Mouse (Mus musculus): ENCODE data around the gene Mxi1.

The Mxi1 gene

DNA sequence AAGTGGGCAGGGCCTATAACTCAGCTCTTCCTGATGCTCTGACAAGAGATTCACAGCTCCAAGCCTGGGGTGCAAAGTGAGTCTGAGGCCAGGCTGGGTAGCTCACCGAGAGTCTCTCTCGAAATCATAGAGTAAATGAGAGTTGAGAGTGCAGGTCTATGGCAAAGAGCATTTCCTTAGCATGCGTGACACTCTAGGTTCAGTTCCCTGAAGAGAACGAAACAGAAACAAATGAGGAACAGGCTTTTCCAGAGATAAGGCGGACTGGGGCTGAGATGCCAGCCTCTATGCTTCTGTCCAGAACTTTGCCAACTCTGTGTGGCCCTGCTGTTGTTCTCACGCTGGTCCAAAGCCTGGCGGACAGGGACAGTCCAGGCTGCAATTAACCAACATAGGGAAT lies 6.9 kb upstream of the Mxi1 start:
- DNase-seq = no peak

DNA sequence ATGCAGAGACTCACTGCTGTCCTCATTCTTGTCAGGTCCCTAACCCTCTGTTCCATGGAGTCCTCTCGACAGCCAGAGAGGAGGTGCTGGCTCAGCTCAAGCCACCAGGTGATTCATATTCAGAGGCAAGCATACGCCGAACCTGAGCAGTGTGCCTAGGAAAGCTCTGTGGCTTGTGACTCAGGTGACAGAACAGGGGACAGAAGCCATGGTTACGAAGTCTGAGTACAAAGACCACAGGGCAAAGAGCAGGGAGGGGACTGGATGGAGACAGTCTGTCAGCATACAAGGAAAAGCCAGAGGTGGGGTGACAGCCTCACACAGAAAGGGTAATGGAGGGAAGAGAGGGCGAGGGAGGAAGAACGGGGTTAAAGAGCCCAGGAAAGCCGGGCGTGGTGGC lies 4.7 kb upstream of the Mxi1 start:
- no peak for DNase-seq

DNA sequence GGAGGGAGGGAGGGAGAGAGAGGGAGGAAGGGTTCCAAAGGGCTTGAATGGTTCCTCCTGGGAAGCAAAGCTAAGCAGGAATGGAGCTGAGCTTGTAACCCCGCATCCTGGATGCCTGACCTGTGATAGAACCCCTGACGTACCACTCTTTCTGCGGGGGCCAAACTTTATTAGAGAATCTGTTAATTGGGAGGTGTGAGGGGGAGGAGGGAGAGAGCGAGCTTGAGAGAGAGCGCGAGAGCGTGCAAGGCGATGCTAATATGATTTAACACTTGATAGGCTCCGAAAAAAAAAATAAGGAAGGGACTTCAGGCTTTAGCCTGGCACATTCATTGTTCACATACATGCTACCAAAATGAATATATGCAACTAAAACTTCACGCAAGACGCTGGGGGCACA lies 3.6 kb upstream of the Mxi1 start:
- DNase-seq = no peak

DNA sequence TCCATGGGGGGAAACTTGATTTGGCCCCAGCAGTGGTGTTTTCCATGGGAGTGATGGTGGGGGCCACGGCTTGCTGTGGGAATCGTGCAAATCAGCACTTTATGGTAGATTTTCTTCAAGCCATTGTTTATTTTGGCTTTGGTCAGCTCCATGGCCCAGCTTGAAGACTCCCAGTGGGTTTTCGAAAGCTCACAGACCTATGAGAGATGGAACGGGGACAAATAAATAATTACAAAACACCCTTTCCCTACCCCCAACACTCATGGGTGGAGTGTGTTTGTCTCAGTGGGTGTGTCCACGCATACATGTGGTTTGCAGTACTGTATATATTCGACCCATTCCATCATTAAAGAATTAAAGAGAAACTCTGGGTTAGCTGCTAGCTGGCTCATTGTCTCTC lies 3.1 kb upstream of the Mxi1 start:
- no peak for DNase-seq

DNA sequence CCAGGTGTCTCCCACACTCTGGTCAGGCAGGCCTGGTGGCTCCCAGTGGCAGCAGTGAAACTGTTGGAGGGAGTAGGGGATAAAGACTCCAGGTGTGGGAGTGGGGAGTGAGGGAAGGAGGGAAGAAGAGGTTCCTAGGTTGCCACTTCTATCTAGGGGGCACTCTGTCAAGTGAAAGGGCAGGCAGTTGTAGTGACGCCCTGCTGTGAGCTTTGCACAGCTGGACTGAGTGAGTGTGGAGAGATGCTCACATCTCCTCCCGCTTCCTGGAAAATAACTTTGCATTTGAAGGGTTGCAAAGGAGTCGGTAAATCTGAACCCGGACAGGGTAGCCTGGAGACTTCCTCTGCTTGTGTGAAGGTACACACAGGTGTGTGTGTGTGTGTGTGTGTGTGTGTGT lies 687 bp upstream of the Mxi1 start:
- DNase-seq = no peak

DNA sequence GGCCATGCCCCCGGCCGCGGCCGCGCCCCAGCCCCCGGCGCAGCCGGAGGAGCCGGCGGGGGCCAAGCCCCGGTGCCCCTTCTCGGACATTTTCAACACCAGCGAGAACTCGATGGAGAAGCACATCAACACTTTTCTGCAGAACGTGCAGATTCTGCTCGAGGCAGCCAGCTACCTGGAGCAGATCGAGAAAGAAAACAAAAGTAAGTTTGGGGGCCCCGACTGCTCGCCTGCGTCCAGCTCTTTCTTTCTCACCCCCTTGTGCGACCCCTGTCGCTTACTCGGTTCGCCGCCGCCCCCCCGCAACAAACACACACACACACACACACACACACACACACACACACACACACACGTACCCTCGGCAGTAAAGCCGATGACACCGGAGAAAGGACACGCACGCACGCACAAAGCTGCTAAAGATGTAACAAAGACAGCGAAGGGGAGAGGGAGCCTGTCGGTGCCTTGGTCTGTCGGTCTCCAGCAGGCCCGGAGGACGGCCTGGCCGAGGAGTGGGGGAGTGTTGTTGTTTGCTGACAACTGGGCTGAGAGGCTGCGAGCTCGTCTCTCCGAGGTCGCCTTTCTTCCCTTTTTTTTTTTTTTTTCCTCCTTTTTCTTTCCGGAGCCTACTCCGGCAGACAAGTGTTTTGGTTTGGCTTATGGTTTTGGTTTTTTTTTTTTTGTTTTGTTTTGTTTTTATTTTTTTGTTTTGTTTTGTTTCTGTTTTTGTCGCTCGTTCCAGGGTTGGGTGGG lies 629 bp downstream of the Mxi1 start:
- no peak for DNase-seq

DNA sequence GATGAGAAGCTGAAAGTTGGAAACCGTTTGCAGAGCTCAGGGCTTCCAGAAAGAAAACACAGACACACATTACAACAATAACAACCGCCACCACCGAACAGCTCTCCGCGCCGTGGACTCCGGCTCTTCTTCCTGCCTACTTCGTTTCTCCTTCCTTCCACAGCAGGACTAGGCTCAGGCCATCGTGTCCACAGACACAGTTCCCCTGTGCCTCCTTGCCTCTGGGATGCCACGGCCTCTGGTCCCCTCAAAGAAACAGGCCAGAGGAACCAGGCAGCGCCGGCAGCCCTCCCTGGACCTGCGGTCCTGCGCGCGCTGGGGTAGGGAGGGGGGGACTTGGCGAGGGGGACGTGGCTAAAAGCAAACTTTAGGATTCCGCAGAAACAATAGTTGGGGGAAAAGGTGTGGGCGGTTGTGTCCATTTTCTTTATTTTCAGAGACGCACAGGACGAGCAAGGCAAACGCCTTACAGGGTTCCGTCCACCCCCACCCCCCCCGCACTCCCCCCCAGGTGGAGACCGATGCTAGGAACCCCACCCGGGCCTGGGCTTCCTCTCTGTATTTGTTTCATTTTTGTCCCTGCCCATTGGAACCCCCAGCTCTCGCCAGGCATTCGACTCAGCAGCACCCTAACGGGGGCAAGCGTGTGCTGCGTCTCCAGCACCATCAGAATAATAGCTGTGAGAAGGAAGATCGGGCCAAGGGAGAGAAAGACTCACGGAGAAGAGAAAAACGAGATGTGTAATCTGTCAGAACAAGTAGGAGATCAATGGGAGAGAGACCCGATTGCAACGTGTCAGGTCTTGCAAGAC lies 1.4 kb downstream of the Mxi1 start:
- DNase-seq = peak; percentile 34

DNA sequence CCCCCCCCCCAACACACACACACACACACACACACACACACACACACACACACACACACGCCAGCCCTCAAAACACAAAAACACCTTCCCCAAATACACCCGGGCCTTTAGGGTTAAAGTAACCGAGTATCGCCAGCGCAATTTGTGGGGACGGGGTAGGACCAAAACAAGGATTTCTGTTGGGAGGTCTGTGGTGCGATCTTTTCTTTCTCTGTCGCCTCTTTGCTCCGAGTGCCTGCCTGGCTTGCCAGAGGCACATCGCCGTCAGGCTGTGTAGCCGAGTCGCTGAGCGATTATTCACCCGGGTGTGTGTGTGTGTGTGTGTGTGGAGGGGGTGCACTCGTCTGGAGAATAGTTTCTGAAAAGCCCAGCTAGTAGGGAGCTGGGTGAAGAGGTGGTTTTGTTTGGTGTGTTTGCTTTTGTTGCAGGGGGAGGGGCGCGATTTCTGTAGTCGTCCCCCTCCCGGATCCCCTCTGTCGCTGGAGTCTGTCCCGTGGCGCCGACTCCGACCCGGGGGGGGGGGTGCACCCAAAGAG lies 2.1 kb downstream of the Mxi1 start:
- peak; percentile 48 for DNase-seq

DNA sequence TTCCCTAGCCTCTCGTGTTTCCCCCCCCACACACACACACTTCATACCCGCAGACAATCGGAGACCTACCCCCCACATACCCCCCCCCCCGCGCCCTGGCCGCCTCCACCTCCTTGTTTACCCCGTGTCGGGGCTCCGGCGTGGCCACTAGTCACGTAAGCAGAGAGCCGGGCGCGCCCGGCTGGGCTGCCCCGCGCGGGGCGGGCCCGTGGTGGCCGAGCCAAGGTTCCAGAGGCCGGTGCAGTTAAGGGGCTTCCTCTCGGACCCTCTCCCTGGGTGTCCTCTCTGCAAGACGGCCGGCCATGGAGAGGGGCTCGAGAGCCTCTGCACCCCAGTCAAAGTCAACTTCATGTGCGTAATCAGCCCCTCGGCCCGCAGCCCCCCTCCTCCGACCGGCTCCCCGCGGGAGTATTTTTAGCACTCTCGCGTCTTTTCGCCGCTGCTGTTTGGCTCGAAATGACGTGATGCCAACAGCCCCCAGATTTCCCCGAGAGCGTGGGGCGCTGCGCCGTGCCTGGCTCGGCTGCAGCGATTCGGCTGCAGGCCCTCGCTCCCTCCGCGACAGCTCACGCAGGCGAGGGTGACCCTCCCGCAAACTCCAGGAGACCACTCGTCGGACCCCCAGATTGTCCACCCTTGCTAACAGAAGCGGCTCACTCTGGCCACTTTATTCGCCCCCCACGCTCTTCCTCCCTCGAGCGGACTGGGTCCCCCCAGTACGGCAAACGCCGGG lies 2.8 kb downstream of the Mxi1 start:
- DNase-seq = peak; percentile 60

DNA sequence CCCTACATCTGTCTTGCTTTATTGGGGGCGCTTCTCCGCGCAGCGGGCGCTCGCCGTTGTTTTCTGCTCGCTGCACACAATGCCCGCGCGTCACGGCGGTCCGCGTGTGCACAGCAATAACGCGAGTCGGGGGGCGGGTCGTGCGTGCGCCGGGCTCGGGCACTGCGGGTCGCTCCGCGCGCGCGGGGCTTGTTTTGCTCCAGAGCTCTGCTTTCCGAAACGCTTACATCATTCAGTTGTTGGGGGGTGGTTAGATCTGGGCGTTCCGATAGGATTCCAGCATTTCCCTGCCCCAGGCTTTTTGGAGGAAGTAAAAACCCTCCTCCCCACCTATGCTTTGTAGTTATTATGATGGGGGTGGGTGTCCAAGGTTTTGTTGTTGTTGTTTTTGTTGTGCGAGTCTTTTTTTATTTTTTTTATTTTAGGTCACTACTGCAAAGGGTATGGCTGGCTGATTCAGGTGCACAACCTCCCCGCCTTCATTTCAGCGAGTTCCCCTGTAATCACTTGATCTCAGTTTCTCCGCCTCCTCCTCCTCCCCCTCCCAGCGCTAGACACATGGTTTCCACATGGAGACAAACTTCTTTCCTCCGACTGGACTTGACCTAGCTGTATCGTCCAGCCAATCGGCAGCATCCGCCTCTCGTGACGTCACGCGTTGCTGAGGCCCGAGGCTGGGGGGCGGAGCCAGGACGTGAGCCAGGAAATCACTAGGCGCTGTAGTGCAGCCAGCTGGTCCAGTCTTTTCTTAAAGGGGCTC lies 3.5 kb downstream of the Mxi1 start:
- DNase-seq = peak; percentile 100

DNA sequence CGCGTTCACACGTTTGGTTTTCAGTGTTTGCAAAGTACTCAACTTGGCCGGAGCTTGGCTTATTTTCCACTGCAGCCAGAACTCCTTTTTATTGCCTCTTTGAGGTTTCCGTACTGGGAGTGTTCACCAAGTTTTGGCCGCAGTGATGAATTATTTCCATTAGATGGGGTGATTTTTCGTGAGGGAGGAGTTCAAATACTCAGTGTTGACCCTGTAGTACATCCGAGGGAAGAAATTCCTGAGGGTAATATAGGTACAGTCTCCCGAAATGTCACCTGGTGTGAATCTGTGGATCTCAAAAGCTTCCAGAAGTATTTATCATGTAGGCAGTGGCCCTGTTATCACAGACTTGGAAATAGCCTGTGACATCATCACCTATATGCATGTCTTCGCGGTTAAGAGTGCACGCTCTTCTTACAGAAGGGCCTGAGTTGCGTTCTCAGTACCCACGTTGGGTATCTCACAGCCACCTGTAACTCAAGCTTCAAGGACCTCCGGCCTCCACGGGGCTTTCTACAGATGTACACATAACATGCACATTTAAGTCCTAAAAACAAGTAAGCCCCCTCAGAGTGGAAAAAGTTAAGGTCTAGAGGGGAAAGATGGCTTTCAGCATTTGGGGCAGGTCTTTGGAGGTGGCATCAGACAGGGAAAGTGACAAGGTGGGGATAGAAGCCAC lies 4.4 kb downstream of the Mxi1 start:
- no peak for DNase-seq

DNA sequence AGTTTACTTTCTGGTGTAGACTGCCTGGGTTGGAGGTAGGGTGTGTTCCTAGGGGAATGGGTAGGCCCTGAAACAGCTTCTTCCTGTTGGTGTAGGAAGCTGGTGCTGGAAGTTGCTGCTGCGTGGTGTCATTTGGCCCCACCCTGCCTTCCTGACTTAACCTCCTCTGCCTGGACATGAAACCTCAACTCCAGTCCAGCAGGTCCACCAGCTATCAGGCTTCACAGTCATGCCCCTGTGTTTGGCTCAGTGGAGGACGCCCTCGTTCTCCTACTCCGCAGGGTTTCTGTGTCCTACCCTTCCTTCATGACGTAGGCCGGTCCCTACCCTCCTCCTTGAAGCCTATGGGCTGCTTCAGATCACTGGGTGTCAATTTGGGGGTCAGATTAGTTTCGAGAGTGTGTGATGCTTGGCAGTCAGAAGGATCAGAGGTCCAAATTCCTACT lies 4.9 kb downstream of the Mxi1 start:
- DNase-seq = no peak

DNA sequence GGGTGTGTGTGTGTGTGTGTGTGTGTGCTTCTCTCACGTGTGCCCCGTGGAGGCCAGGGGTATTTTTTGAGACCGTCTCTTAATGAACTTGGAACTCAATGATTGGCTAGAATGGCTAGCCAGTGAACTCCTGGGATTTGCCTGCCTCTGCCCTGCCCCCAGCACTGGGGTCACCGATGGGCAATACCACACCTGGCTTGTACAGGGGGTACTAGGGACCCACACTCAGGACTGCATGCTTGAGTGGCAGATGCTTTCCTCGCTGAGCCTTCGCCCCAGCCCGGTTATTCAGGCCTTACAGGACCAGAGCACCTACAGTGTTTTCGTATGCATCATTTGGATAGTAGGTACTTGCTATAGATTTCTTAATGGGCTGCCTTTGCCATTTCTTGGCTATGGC lies 5.8 kb downstream of the Mxi1 start:
- DNase-seq = no peak

DNA sequence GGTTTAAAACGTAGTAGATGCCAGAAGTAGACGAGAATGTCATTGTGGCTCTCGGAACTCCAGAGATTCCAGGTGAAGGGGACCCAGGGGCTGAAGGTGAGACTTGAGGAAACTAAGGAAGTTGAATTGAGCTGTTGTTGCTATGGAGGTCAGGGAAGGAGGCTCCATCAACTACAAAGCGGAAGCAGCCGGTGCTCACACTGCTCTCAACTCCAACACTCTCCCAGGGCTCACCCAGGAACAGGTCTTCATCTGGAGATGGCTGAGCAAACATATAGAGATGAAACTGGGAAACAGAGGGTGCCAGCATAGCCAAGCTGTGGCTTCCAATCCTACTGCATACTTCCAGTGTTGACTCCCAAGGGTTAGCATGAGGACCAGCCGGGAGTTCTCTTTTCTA lies 6.6 kb downstream of the Mxi1 start:
- no peak for DNase-seq

DNA sequence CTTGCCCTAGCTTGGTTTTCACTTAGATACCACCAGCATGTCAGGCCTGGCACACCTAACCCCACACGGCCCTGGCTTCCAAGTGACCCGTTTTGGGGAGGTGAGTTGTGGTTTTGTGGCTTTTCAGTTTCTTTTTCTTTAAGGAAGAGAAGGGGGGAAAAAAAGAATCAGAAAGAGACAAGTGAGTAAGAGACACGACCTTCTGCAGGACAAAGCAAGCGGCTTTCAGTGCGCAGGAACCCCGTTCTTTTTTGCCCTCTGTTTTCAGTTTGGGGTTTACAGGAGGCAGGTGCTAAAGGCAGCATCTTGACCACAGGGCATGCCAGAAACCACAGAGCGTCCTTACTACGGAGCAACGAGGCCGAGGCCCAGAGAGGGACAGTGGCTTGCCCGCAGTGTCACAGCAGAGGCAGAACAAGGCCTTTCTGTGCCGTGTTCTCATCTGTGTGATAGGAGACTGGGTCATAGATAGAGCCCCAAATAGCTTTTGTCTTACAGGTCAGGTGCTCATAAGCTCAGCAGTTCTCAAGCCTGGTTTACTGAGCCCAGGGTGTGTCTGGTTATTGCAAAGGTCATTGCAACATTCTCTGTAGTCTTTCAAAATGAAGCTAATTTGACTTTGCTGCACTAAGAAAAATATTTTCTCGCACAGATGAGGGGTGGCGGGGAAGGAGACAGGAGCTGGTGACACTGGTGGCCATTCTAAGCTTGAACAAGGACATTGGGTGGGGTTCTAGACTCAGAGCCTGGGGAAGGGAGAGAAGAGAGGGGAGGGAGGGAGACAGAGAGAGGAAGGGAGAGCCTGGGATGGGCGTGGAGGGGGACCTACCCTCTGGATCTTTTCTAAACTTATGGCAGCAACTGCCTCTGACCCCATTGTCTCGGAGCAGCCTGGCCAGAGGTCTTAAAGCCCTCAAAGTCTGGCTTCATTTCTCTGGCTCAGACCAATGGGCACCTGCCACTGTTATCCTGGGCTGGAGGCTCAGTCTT lies 8.1 kb downstream of the Mxi1 start:
- DNase-seq = no peak

DNA sequence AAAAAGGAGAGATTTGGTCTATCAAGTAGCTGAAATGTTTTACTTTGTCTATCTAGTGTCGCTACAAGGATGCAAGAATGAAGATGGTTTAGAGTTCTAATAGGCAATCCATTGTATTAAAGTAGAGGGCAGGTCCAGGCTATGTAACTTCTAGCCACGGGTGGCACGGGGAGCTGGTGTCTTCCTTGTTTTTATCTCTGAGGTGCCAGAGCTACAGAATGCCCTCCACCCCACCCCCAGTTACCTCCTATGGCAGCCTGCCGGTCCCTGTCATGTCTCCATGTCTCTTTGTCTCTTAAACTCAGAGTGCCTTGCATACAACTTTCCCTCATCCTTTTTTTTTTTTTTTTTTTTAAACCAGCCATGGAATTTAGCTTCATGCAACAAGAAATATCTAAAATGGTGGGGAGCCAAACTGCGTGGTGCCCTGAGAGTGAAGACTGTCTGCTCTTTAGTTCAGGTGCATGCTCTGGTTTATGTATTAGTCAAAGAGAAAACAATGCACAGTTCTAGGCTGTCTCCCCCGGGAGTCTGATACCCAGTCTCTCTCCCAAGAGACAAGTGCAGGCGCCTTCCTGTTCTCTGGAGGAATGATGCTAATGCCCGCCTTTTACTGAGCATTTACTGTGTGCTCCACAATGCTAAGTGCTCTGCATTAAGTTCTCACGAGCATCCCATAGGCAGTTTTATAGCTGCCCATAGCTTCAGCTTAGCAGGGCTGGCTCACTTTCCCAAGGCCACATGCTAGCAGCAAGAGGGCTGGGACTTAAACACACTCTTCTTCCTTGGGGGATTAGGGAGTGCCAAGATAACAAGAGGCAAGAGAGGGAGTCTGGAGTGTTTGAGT lies 10.2 kb downstream of the Mxi1 start:
- DNase-seq = no peak

DNA sequence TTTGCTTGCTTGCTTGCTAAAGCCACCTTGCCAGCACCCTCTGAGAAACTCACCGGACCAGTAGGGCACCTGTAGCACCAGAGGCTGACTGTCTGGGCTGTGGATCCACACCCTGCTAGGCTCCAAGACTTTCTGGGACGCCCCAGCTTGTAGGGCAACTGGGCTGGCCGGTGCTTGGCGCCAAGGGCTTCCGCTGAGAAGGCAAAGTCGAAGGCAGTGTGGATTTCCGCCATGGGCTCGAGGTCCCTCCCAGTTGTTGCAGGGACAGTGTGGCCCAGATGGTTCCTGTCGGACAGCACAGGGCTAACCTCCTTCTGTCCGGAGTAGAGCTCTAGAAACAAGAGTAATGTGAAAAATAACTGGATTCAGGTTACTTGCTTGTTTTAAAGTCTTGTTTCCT lies 11.0 kb downstream of the Mxi1 start:
- no peak for DNase-seq

DNA sequence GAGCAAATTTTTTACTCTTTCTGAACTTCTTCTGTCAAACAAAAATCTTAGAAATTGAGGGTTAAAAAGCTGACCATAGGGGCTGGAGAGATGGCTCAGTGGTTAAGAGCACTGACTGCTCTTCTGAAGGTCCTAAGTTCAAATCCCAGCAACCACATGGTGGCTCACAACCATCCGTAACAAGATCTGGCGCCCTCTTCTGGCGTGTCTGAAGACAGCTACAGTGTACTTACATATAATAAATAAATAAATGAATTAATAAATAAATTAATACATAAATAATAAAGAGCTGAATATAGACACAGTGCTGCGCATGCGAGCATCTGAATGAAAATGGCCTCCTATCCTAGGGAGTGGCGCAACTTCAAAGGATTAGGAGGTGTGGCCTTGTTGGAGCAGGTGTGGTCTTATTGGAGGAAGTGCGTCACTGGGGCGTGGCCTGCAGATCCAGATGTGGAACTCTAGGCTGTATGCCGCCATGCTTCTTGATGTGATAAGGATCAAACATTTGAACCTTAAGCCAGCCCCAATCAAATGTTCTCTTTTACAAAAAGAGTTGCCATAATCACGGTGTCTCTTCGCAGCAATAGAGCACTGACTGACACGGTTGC lies 12.2 kb downstream of the Mxi1 start:
- no peak for DNase-seq

DNA sequence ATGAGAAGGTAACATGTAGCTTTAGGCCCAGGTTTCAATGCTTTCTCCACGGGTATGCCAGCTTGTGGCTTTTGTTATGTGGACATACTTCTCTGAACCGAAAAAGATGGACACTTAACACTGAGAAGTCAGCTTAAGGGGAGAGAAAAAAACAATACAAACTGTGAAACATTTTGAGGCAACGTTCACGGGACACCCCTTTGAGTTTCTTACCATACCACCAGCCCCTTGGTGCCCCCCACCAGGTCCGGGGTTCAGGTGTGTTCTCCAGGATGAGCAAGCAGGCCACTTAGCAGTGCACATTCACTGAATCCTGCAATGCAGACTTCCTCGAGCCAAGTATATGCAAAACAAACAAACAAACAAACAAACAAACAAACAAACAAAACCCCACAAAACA lies 14.5 kb downstream of the Mxi1 start:
- DNase-seq = no peak
